Mouse (Mus musculus) forebrain, embryonic 13.5 days (tissue): ENCODE measurements around the gene Pdk4. TPM values are rescaled to one million over a fixed set of nuclear protein-coding genes. Genes with fewer than 3 reads are reported as not detected.

Experiments
- ATAC-seq: fragments of 200-750 bp; cut with Nextera tagmentation; 2 replicates; pipeline ENCODE4 v1.8.0; 2017
- H3K27ac ChIP-seq: fragments of 300-500 bp; sonication (generic); 2 replicates; pipeline ENCODE4 v1.5.1; 2015; ENCODE audit warnings: inconsistent platforms, mild to moderate bottlenecking, moderate library complexity
- H3K27me3 ChIP-seq: fragments of 300-500 bp; sonication (generic); 2 replicates; pipeline ENCODE4 v1.6.1; 2015; ENCODE audit warnings: mild to moderate bottlenecking, inconsistent platforms
- H3K36me3 ChIP-seq: fragments of 300-500 bp; sonication (generic); 2 replicates; pipeline ENCODE4 v1.6.1; 2015; ENCODE audit warnings: mild to moderate bottlenecking, inconsistent platforms; ENCODE audit not compliant: poor library complexity, severe bottlenecking
- H3K4me1 ChIP-seq: fragments of 300-500 bp; sonication (generic); 2 replicates; pipeline ENCODE4 v1.6.1; 2015; ENCODE audit warnings: inconsistent platforms
- H3K4me2 ChIP-seq: fragments of 300-500 bp; sonication (generic); 2 replicates; pipeline ENCODE4 v1.6.1; 2015; ENCODE audit warnings: inconsistent platforms, mild to moderate bottlenecking, moderate library complexity
- H3K4me3 ChIP-seq: fragments of 300-500 bp; sonication (generic); 2 replicates; pipeline ENCODE4 v1.5.1; 2015; ENCODE audit warnings: mild to moderate bottlenecking, inconsistent platforms
- H3K9ac ChIP-seq: fragments of 300-500 bp; sonication (generic); 2 replicates; pipeline ENCODE4 v1.6.1; 2015; ENCODE audit warnings: mild to moderate bottlenecking, inconsistent platforms
- H3K9me3 ChIP-seq: fragments of 300-500 bp; sonication (generic); replicated peaks from 2 replicates; pipeline ENCODE4 v1.6.1; 2016; ENCODE audit warnings: inconsistent platforms
- WGBS: fragments of 180-500 bp; shearing (Covaris S2); methylation state at CpG from one replicate; pipeline ENCODE4 v1.1.7; 2015; 5-methylcytosine and 5-hydroxymethylcytosine counted together
- polyA plus RNA-seq: library from polyadenylated mRNA; unstranded; fragments of >200 nt; fragmentation: Nextera tagmentation; extraction: Ambion mirVana; gene quantifications from 2 replicates; pipeline ENCODE4 v1.2.1, GENCODE M21; 2015

Gene Pdk4
- polyA plus RNA-seq, 1 experiment from 2014 or later = 0.88 TPM

DNA sequence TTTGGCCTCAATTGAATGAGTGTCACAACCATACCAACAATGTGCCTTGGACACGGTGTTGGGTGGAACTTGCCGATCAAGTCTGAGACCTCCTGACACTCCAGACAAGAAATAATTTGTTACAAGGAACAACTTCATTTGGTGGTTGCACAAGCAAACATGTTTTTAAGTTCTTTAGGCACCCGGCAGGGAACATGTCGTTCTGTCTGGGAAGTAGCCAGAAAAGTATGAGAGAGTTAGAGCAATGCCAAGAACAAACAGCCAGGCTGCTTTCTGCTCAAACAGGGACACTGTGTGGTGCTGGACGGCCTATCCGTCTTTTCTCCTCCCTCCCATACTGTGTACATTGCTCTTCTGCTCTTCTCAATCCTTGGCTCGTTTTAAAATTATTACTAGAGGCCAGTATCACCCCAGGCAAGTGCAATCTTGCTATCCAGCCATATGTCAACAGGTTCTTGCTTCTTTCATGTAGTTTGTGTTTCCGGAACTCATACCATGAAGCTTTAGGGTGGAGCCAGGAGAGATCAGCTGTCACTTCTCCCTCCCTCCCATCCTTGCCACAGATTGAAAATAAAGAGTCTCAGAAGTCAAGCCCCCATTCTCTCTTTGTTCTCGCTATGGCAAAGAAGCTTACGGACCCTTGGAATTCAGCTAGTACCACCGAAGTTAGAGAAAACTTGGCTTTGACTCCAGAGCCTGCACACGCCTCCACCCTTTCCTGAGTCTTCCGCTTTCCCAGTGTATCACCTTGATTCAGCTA is 52.8 kb downstream of the Pdk4 start:
- peak overlapping the region; percentile 6 for H3K4me2 ChIP-seq
- H3K4me1 ChIP-seq = peaks cover 27% of the 10 kb centered on the region
- WGBS = 32% methylated on average over 13 of the region's 13 CpGs

DNA sequence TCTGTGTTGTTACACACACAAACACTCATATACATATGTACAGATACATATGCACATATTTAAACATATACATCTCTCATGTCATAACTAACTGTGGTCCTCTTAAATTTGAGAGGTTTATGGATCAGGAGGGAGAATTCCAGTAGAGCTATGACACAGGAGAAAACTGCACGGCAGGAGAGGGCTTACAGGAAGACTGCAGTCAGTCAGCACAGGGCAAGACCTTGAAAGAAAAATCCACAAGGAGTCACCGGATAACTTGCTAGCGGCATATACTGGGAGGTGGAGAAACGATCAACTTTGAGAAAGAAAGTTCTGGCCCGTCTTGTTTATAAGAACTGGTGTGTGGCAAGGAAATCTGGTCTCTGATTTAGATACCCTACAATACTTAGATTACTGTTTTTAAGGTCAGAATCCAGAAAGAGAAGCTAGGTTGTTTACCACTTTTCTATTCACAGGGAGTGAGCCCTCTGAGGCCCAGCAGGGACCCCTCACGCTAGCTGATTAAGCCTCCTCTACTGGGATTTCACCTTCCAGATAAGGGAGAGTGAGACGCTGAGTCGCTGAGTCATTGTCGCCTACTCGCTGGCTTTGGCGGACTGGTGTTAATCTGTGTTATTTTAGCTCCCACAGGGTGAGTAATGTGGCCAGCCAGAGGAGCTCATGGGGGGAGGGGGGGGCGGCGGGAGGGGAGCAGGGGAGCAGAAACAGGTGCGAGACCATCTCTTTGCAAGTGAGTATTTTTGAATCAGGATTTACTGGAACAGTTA is 53.6 kb downstream of the Pdk4 start:
- Histone ChIP-seq H3K9ac (no peak overlapping the region), H3K27ac (no peak overlapping the region), H3K4me3 (no peak overlapping the region), H3K4me2 (peak overlapping the region; percentile 6; the same call in 1 of the 2 replicates), H3K4me1 (peaks cover 21% of the 10 kb centered on the region), H3K36me3 (no peaks in the 10 kb centered on the region), H3K9me3 (no peaks in the 10 kb centered on the region), H3K27me3 (no peaks in the 10 kb centered on the region)
- peak; percentile 19; the same call in 1 of the 2 replicates for ATAC-seq
- WGBS = 9% methylated on average over 14 of the region's 14 CpGs

More for the DNA sequence above, 52.8 kb downstream of the Pdk4 start:
- H3K9me3 ChIP-seq = no peaks in the 10 kb centered on the region
- H3K36me3 ChIP-seq = no peaks in the 10 kb centered on the region
- ATAC-seq = peak; percentile 29
- H3K27ac ChIP-seq = no peak overlapping the region
- no peak overlapping the region for H3K4me3 ChIP-seq
- no peaks in the 10 kb centered on the region for H3K27me3 ChIP-seq
- no peak overlapping the region for H3K9ac ChIP-seq

DNA sequence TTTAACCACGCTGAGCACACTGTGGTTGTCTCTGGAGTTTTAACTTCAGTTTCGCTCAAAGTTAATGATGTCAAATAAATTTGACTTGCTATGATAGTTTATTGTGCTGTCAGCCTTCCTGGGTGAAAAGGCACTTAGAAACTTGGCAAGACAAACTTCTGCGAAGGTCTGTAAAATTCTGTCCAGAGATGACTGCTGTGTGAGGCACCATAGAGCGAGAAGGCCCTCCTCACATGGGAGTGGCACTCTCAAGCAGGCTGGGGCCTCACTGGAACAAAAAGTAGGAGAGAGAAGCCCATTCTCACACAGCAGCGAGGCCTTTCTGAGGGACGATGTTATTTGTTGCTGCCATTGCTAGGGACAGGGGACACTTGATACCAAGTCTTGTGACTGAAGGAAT is 54.9 kb downstream of the Pdk4 start:
- H3K4me3 ChIP-seq = no peak overlapping the region
- H3K4me1 ChIP-seq = peaks cover 15% of the 10 kb centered on the region
- no peak overlapping the region for H3K27ac ChIP-seq
- H3K9ac ChIP-seq = no peak overlapping the region
- no peak for ATAC-seq
- H3K4me2 ChIP-seq = no peak overlapping the region
- H3K36me3 ChIP-seq = no peaks in the 10 kb centered on the region
- peaks cover 4% of the 10 kb centered on the region; the same call in 1 of the 2 replicates for H3K27me3 ChIP-seq
- WGBS = 89% methylated on average over 6 of the region's 6 CpGs
- H3K9me3 ChIP-seq = no peaks in the 10 kb centered on the region

DNA sequence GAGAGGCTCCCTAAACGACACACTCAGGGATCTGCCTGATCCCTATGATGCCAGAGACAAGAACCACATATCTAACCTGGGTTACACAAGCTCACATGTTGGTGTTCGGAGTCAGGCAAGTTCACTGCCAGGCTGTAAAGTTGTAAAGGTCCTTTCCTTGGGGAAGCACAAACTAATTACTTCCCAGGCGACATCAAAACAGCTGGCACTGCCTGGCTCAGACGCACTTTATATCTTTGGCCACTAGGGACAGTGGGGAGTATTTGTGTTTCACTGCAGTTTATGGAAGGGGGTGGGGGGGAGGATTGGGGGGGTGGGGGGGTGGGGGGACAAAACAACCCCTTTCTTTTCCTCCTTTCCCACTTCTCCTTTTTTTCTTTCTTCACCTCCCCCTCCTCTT is 58.4 kb downstream of the Pdk4 start:
- Histone ChIP-seq H3K27me3 (peaks cover 12% of the 10 kb centered on the region), H3K27ac (no peak overlapping the region), H3K9me3 (no peaks in the 10 kb centered on the region), H3K36me3 (no peaks in the 10 kb centered on the region), H3K4me1 (peaks cover 19% of the 10 kb centered on the region), H3K4me3 (no peak overlapping the region), H3K4me2 (no peak overlapping the region), H3K9ac (no peak overlapping the region)
- 42% methylated on average over 4 of the region's 4 CpGs for WGBS
- no peak for ATAC-seq

DNA sequence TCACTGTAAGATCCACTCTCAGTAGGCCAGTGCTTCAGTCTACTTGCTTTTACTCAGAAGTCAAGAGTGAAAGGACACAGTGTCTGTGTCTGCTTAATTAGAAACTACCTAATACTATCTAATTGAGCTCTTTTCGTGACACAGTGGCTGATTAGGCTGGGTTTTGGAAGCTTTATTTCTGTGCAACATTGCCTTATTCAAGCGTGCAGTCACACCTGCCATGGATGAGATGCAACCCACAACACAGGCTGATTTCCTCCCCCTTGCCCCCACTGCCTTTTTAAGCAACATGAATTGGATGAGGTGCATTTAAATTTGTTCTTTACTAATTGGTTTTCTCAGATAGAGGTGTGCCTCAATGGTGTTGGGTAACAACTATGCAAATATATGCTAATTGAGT is 62.2 kb downstream of the Pdk4 start:
- Histone ChIP-seq H3K36me3 (no peaks in the 10 kb centered on the region), H3K27me3 (peaks cover 17% of the 10 kb centered on the region), H3K4me2 (no peak overlapping the region), H3K4me1 (peaks cover 13% of the 10 kb centered on the region), H3K9ac (no peak overlapping the region), H3K27ac (no peak overlapping the region), H3K4me3 (no peak overlapping the region), H3K9me3 (no peaks in the 10 kb centered on the region)
- WGBS = 26% methylated on average over 2 of the region's 2 CpGs
- ATAC-seq = peak; percentile 80

Other genes starting within 250 kb of the Pdk4 start
- gene Pon3, start 240.0 kb downstream of the Pdk4 start, polyA plus RNA-seq = 2.9 and 3.5 TPM in 2 replicates
- gene Pon2, start 197.9 kb downstream of the Pdk4 start, polyA plus RNA-seq = 26.2 and 27.4 TPM in 2 replicates
- gene Asb4, start 112.9 kb downstream of the Pdk4 start, polyA plus RNA-seq = 22.8 and 25.1 TPM in 2 replicates
- 17.1 and 18.5 TPM in 2 replicates for gene Dync1i1, start 229.3 kb upstream of the Pdk4 start, polyA plus RNA-seq